Mouse (Mus musculus) neural tube, embryonic 10.5 days (tissue): ENCODE measurements around the gene Ggta1.

ENCODE experiments used
- DNase-seq: peaks from one replicate; pipeline ENCODE4 v3.0.0-alpha.2; 2017; ENCODE audit warnings: low spot score; ENCODE audit errors: extremely low spot score

Gene Ggta1

DNA sequence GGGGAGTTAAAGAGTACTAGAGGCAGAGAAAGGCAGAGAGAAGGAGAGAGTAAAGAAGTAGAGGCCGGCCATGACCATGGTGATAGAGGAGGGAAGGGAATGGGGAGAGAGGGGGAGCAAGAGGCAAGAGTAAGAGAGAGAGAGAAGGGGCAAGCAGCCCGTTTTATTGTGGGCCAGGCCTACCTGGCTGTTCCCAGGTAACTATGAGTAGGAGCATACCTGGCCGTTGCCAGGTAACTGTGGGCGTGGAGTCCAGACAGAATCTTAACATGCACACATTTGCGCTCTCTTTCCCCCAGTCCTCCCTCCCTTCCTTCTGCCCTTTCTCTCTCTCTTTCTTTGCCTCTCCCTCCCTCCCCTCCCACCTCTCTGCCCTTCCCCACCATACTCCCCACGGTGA, 55.8 kb downstream of the Ggta1 start:
- DNase-seq = no peak

DNA sequence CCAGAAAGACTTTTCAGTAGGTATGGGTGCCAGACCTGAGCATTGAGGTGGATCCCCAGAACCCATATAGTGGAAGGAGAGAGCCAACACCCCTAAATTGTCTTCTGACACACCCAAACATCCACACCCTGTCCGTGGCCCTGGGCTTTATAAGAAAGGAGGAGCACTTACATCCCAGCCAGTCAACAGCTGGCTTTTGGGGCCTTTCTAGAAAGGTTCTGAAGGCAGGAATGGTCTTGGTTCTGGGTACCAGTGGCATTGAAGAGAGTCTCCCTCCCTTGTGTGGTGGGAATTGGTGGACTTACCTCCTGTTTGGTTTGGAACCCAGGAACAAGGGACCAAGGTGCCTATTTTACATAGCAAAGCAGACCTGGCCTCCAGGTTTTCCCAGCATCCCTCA, 56.4 kb downstream of the Ggta1 start:
- no peak for DNase-seq

DNA sequence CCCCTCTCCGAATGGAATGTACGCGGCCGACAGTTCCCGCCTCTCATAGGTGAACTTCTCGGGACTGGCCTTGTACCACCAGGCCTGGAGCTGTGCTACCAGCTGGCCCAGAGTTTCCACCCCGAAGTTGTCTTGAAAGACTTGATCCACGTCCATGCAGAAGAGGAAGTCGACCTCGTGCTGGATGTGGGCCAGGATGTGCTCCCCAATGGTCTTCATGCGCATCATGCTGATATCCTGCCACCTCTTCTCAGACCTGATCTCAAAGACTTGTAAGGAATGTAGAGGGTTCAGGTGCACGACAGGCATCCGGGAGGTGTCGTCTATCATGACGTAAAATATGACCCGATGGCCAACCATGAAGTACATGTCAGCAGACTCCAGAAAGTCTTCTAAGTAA, 60.6 kb downstream of the Ggta1 start:
- no peak for DNase-seq

DNA sequence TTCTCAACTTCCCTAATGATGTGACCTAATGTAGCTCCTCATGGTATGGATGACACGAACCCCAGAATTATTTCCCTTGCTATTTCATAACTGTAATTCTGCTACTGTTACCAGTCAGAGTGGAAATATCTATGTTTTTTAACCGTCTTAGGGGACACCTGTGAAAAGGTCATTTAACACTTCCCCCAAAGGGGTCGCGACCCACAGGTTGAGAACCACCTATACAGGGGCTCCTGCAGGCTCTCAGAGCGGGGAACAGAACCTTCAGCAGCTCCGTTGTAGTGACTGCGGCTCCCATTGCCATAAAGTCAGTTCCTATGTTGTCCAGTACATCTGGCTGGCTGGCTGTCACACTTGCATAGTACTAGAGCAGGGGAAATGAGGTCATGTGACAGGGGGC, 62.3 kb downstream of the Ggta1 start:
- DNase-seq = no peak

DNA sequence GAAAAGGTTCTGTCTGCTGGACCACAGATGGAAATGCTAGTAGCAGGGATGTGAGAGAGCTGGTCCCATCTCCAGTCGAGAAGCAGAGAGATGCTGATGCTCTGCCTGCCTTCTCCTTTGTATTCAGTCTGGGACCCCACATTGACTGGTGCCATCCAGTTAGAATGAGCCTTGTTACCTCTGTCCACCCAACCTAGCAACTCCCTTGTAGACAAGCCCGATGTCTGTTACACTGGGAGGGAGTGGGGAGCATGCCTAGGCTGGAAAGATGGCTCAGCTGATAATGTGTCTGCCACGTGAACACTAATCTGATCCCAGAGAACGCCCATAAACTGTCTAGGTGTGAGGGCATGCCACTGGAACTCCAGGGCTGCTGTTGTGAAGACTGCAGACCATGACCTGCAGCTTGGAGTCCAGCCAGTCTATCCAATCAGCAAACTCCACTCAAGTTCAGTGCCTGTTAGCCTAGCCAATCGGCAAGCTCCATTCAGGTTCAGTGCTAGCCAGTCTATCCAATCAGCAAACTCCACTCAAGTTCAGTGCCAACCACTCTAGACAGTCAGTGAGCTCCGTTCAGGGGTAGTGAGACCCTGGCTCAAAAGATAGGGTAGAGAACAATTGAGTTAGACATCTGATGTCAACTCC, 64.7 kb downstream of the Ggta1 start:
- DNase-seq = no peak

DNA sequence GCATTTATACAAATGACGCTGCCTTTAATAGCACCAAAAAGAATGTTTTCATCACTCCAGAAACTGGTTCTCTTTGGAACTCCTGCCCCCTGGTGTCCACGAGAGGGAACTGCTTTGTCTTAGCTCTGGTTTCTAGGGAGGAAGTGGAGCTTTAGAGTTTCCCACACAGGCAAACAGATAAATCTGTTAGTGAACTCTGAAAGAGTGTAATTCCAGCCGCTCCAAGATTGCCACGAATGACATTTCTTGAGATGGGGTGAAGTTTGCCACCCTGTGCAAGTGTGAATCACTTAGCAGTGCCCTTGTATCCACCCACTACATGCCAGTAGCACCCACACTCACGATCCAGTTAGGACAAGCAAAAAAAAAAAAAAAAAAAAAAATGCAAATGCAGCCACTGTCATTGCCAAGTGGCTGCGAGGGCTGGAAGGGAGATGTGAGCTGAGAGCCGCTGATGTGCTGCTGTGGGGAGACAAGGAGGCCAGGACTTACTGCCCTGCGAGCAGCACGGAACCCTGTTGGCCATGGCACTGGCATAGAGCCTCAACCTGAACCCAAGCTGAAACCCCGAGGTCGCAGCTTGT, 65.3 kb downstream of the Ggta1 start:
- DNase-seq = peak; percentile 62

DNA sequence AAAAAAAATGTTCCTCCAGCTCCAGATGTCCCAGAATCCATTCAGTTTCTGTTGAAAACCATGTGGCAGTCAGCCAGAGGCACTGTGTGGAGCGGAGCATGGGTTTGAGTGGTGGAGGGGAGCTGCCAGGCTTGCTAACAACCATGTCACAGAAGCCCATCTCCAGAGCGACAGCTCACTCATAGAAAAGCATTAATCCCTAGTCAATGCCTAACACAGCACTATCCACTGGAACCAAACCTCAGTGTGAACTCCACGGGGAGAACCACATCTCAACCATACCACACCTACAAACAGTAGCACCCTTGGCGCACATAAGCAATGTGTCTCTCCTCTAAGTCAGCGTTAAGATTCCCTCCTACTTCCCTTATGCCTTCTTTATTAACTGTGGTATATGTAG, 65.9 kb downstream of the Ggta1 start, which contains the start of gene 4930402F06Rik:
Gene 4930402F06Rik, minus strand, starts transcription at position 80 of the 400 bp plus-strand sequence.
- no peak for DNase-seq

DNA sequence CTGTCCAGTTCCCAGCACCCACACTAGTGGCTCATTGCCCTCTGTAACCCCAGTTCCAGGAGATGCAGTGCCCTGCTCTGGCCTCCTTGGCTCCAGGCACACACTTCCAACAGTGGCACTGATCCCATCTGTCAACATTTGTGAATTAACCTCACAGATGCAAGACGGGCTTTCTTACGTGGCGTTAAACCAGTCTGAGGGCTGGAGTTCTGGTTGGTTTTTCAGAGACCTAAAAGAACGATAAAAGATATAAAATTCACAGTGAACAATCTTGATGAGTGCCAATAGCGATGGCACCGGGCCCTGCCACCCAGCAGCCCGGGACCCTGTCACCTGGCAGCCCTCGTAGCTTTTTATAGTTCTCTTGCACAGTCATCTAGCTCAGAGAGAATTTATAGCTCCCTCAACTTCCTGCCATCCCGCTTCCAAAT, 77.6 kb downstream of the Ggta1 start:
- DNase-seq = no peak

DNA sequence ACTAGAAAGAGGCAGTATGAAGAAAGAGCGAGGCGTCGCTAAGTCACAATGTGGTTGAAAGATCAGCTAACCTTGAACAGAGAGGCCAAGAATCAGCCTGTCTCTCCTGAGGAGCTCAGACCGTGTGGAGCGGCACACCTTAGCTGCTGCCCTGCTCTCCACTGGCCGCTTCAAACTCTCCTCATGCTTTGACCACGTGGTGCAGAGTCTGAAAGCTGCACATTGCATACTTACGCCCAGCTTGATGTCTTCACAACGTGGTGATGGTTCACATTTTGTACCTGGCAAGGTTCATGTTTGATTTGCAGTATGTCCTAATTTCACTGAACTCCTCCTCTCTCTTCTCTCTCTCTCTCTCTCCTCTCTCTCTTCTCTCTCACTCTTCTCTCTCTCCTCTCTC, 83.7 kb downstream of the Ggta1 start:
- no peak for DNase-seq

DNA sequence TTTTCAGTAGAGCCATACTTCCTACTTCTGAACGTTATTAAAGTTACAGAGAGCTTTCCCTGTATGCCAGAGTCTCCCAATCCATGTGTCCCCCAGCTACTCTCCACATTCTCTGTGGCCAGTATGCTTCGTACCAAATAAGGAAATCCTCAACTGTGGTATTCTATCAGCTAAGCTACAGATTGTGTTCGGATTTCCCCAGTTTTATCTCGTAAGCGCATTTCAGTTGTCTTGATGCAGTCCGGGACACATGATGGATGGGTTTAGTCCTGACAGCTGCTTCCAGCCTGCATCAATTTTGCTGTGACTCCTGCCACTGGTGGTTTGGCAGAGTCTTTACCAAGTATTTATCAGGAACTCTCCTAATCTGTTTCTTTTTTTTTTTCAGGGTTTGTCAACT, 85.4 kb downstream of the Ggta1 start:
- no peak for DNase-seq

DNA sequence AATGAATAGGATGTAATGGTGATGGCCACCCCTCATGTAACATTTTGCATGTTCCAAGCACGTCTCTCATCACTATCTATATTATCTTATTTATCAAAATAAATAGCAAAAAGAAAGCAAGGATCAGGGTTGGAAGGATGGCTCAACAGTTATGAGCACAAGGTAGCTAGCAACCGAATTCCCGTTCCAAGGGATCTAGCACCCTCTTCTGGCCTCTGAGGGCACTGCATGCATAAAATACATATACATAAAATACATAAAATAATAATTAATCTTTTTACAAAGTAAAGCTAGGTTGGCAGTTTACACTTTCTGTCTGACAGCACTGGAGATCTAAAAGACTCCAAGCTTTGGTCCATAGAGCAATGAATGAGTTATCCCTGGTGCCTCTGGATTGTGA, 90.0 kb downstream of the Ggta1 start:
- peak; percentile 49 for DNase-seq

DNA sequence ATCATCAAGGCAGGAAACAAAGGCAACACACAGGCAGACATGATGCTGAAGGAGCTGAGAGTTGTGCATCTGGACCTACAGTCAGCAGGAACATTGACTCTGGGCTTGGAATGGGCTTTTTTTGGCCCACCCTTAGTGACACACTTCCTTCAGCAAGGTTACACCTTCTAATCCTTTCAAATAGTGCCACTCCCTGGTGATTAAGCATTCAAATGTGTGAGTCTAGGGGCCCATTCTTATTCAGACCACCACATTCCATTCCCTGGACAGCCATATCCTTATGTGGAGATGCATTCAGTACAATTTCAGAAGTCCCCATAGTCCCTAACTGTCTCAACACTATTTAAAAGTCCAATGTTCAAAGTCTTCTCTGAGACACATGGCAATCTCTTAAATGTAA, 92.3 kb downstream of the Ggta1 start:
- no peak for DNase-seq

DNA sequence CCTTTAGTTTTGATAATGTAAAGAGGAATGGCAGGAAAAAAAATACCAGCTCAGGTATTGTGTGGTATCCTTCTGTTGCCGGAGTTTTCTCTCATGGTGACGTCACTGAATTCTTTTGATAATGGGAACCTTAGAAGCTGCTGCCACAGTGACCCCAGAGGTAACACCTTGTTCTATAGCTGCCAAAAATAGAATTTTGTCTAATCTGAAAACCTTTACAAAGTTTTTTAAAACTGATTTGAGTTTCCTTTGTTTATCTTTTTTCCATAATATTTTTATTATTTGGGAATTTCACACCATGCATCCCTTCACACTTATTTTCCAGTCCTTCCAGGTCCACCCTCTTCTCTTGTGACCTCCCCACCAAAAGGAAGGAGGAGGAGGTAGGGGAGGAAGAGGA, 95.4 kb downstream of the Ggta1 start, which contains the start of gene 4930568D16Rik:
Gene 4930568D16Rik, minus strand, starts transcription at position 101 of the 400 bp plus-strand sequence.
- no peak for DNase-seq
